Mouse (Mus musculus) CD4-positive, CD25-positive, alpha-beta regulatory T cell, adult 2 months (primary cell): ENCODE data around the gene Gm7247.
"Not testable (repeated sequence)": the region's sequence is repeated elsewhere in the genome, so short reads cannot be mapped to it uniquely, and the experiment has no call there.

ENCODE experiments used
- DNase-seq: peaks from one replicate; pipeline ENCODE4 v3.0.0-alpha.2; 2012; ENCODE audit warnings: low read depth, low spot score

Gene Gm7247

GRCm38 (mm10) chr14:51495781-51496180, 134.2 kb downstream of the Gm7247 start:
- DNase-seq = no peak

GRCm38 (mm10) chr14:51496955-51497354, 135.4 kb downstream of the Gm7247 start:
- no peak for DNase-seq

- DNase-seq = no peak
These were observed 136.4 kb downstream of the Gm7247 start for GRCm38 (mm10) chr14:51497958-51498357.

- DNase-seq = no peak
These were observed 138.2 kb downstream of the Gm7247 start for GRCm38 (mm10) chr14:51499707-51500275.

- DNase-seq = no peak
These were observed 138.9 kb downstream of the Gm7247 start for GRCm38 (mm10) chr14:51500461-51500860.

GRCm38 (mm10) chr14:51507416-51507815, 145.9 kb downstream of the Gm7247 start:
- DNase-seq = no peak

- no peak for DNase-seq
These were observed 190.9 kb downstream of the Gm7247 start, which contains the start of gene Gm5622 for GRCm38 (mm10) chr14:51552490-51552889. TSS of gene Gm5622 (plus strand) at chr14:51552790.

GRCm38 (mm10) chr14:51573963-51574362, 212.4 kb downstream of the Gm7247 start, which contains the start of gene Gm17175:
TSS of gene Gm17175 (minus strand) at chr14:51574063.
- not testable (repeated sequence) for DNase-seq

GRCm38 (mm10) chr14:51592039-51592438, 230.5 kb downstream of the Gm7247 start, which contains the start of gene Gm17174:
TSS of gene Gm17174 (minus strand) at chr14:51592139.
- DNase-seq = not testable (repeated sequence)

- DNase-seq = no peak
These were observed 249.7 kb downstream of the Gm7247 start, which contains the start of gene Gm17078 for GRCm38 (mm10) chr14:51611210-51611609. TSS of gene Gm17078 (minus strand) at chr14:51611310.
